Mouse (Mus musculus): ENCODE data around the gene Fnip2. TPM values are rescaled to one million over a fixed set of nuclear protein-coding genes. Genes with fewer than 3 reads are reported as not detected.

Fnip2 gene
- polyA plus RNA-seq, 1 experiment = 2.5 TPM

Other genes with a start within 250 kb of the Fnip2 start
- not detected for gene Gm17359, start 231.1 kb downstream of the Fnip2 start, polyA plus RNA-seq (2012; fragmentation: generic; extraction: Trizol)
- 32.1 TPM for gene Ppid, start 23.5 kb upstream of the Fnip2 start, polyA plus RNA-seq (2012; fragmentation: generic; extraction: Trizol)
- 3.6 TPM for gene 4930579G24Rik, start 61.3 kb upstream of the Fnip2 start, polyA plus RNA-seq (2012; fragmentation: generic; extraction: Trizol)
- gene Etfdh, start 61.7 kb upstream of the Fnip2 start, polyA plus RNA-seq (2012; fragmentation: generic; extraction: Trizol) = 29.7 TPM
- gene Rxfp1, start 170.1 kb upstream of the Fnip2 start, polyA plus RNA-seq (2012; fragmentation: generic; extraction: Trizol) = not detected

Measured in myocyte (in vitro differentiated cells).